8 mouse cellular contexts compared by ENCODE assay signal in the genomic region with DNA sequence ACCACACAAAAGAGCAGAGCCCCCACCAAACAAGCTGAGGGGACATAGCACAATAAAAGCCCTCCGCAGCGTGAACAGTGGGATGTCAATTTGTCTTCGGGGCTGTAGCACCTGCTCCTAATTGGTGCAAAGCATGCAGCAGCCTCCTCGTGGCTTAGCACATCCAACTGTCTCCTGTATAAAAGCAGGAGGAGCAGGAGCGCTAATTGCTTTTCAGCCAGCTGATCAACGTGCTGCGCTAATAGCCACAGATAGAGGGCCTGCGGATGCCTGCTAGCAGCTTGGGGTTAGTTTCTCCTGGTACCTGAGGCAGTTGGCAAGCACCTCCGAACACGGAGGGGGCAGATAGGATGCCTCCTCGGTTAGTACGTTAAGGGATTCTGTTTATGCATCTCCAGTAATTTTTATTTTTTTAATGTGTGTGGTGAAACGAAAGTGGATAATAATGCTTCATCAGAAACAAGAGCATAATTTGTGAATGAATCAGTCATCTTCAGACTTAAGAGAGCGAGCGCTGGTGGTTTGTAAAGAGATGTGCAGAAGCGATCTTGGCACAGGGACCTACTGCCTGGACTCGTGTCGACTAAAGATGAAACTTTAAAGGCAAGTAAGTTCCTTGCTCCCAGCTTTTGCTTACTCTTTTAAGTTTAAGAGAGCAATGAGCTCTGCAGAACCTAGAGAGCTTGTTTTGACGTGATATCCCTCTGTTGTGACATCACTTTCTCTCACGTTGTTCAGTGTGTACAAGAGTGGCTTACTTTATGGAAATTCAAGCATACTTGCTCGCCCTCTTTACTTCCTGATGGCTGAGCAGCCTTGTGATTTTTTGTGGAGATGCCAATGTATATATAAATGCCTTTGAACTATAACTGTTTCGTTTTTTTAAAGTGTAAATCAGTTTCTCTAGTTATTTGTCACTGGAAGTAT.
DNase-seq lines count a peak whose midpoint lies in the region; ATAC-seq lines count a peak whose summit lies in the region.

No protein-coding gene starts in this region.

- H3K27ac ChIP-seq in kidney, embryonic 15.5 days, result no peak overlapping the region
- H3K27ac ChIP-seq in embryonic facial prominence, embryonic 12.5 days, result no peak overlapping the region
- H3K27ac ChIP-seq in neural tube, embryonic 12.5 days, result no peak overlapping the region

- DNase-seq in kidney, adult 11 months, result no peak
- DNase-seq in layer of hippocampus, adult 11-12 months (ENCODE audit: low spot score), result peak; percentile 25
- no peak for DNase-seq in gastrocnemius, adult 8-10 months (ENCODE audit: low spot score in 2 of 2)
- no peak for DNase-seq in lung, postnatal 10 days
- DNase-seq in urinary bladder, adult 18-20 months (ENCODE audit: low spot score in 2 of 2), result no peak

- ATAC-seq in kidney, embryonic 15.5 days (replicated peaks; ENCODE audit: low FRiP score), result no peak
- no peak for ATAC-seq in embryonic facial prominence, embryonic 12.5 days (ENCODE audit: insufficient number of reproducible peaks, insufficient read depth, low FRiP score, low TSS enrichment)
- peak; percentile 94 for ATAC-seq in neural tube, embryonic 12.5 days (ENCODE audit: low FRiP score, low read depth)

- peaks cover 7% of the 10 kb centered on the region; the same call in 1 of the 2 replicates for H3K27me3 ChIP-seq in kidney, embryonic 15.5 days
- peaks cover 3% of the 10 kb centered on the region; the same call in 1 of the 2 replicates for H3K27me3 ChIP-seq in embryonic facial prominence, embryonic 12.5 days
- H3K27me3 ChIP-seq in neural tube, embryonic 12.5 days (replicated peaks), result no peaks in the 10 kb centered on the region

- H3K4me3 ChIP-seq in kidney, embryonic 15.5 days (replicated peaks), result no peak overlapping the region
- H3K4me3 ChIP-seq in embryonic facial prominence, embryonic 12.5 days, result no peak overlapping the region
- H3K4me3 ChIP-seq in neural tube, embryonic 12.5 days, result no peak overlapping the region

- H3K4me2 ChIP-seq in kidney, embryonic 15.5 days, result peak overlapping the region; percentile 27; the same call in 1 of the 2 replicates
- peak overlapping the region; percentile 34 for H3K4me2 ChIP-seq in embryonic facial prominence, embryonic 12.5 days (replicated peaks)
- peak overlapping the region; percentile 53 for H3K4me2 ChIP-seq in neural tube, embryonic 12.5 days (replicated peaks)

- H3K4me1 ChIP-seq in kidney, embryonic 15.5 days, result peaks cover 2% of the 10 kb centered on the region; the same call in 1 of the 2 replicates
- 0 out of 2 replicates have a peak, but pooled peaks cover 4% of the 10 kb centered on the region for H3K4me1 ChIP-seq in embryonic facial prominence, embryonic 12.5 days
- no peaks in the 10 kb centered on the region; the same call in none of the 2 replicates for H3K4me1 ChIP-seq in neural tube, embryonic 12.5 days

- no peaks in the 10 kb centered on the region for H3K36me3 ChIP-seq in kidney, embryonic 15.5 days
- H3K36me3 ChIP-seq in embryonic facial prominence, embryonic 12.5 days, result no peaks in the 10 kb centered on the region
- no peaks in the 10 kb centered on the region for H3K36me3 ChIP-seq in neural tube, embryonic 12.5 days

- H3K9ac ChIP-seq in kidney, embryonic 15.5 days, result no peak overlapping the region
- no peak overlapping the region for H3K9ac ChIP-seq in embryonic facial prominence, embryonic 12.5 days
- H3K9ac ChIP-seq in neural tube, embryonic 12.5 days, result no peak overlapping the region

- WGBS in kidney, embryonic 15.5 days, result 36% methylated on average over 22 of the region's 22 CpGs
- WGBS in embryonic facial prominence, embryonic 12.5 days, result 37% methylated on average over 22 of the region's 22 CpGs
- 38% methylated on average over 22 of the region's 22 CpGs for WGBS in neural tube, embryonic 12.5 days

- H3K9me3 ChIP-seq in kidney, embryonic 15.5 days (replicated peaks), result no peaks in the 10 kb centered on the region
- H3K9me3 ChIP-seq in embryonic facial prominence, embryonic 12.5 days, result no peaks in the 10 kb centered on the region
- no peaks in the 10 kb centered on the region for H3K9me3 ChIP-seq in neural tube, embryonic 12.5 days
